Mouse (Mus musculus): ENCODE data around the gene Lsp1. TPM values are rescaled to one million over a fixed set of nuclear protein-coding genes. Genes with fewer than 3 reads are reported as not detected.

Gene Lsp1
- polyA plus RNA-seq, 1 experiment = 48.0 TPM

DNA sequence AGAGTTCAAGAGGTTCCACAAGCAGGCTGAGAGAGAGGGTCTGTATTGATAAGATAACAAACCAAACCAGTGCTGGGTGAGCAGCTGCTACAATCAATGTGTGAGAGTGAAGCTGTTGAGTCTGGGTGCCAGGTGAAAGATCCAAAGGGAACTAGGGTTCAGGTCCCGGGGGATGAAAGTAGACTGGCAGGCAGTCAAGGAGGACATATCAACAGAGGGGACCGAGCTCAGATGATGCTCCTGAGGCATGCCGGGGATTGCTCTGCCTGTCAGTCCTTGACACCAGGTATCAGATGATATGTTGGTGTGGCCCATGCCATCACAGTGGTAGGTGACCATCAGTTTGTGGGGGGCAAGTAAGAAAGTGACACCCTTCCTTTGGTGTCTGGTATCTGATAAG lies 3.8 kb upstream of the Lsp1 start:
- Histone ChIP-seq H3K4me1 (ENCODE audit: control insufficient read depth, insufficient read depth, insufficient read length, low read length) (peaks cover 3% of the 10 kb centered on the region; the same call in 1 of the 2 replicates), H3K36me3 (ENCODE audit: control insufficient read depth, insufficient read depth, low read length) (no peaks in the 10 kb centered on the region), H3K27ac (ENCODE audit: insufficient read depth, low read depth, low read length) (no peak overlapping the region), H3K27me3 (ENCODE audit: control insufficient read depth, insufficient read depth, low read length) (no peaks in the 10 kb centered on the region), H3K4me3 (ENCODE audit: low read depth, low read length) (no peak overlapping the region)
- 51% methylated on average over 3 of the region's 3 CpGs for WGBS
- TF ChIP-seq CTCF (IDR thresholded peaks at IDR 0.05; ENCODE audit: extremely low read depth, insufficient read length, insufficient replicate concordance, low read depth, low read length) (no peak), POLR2A (IDR thresholded peaks at IDR 0.05; ENCODE audit: low read depth, low read length) (no peak)

- peaks cover 3% of the 10 kb centered on the region; the same call in 1 of the 2 replicates for H3K4me1 ChIP-seq (ENCODE audit: control insufficient read depth, insufficient read depth, insufficient read length, low read length)
- 45% methylated on average over 3 of the region's 3 CpGs for WGBS
- TF ChIP-seq POLR2A (IDR thresholded peaks at IDR 0.05; ENCODE audit: low read depth, low read length) (no peak), CTCF (IDR thresholded peaks at IDR 0.05; ENCODE audit: extremely low read depth, insufficient read length, insufficient replicate concordance, low read depth, low read length) (no peak)
- no peak overlapping the region for H3K27ac ChIP-seq (ENCODE audit: insufficient read depth, low read depth, low read length)
- H3K4me3 ChIP-seq (ENCODE audit: low read depth, low read length) = no peak overlapping the region
- no peaks in the 10 kb centered on the region for H3K36me3 ChIP-seq (ENCODE audit: control insufficient read depth, insufficient read depth, low read length)
- no peaks in the 10 kb centered on the region for H3K27me3 ChIP-seq (ENCODE audit: control insufficient read depth, insufficient read depth, low read length)
These were observed 3.3 kb upstream of the Lsp1 start for GRCm38 (mm10) chr7:142457227-142457811.

DNA sequence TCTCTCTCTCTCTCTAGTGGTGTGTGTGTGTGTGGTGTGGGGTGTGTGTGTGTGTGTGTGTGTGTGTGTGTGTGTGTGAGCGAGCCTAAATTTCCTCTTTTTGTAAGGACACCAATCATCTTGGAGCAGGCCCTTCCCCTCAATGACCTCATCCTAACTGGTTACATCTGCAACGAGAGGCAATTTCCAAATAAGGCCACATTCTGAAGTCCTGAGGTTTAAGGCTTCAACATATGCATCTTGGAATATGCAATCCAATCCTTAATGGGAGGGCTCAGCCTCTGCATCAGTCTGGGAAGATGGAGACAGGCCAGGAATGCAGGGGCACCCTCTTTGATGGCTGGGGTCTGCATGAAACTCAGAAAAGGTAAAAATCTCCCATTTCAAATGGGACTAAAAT lies 2.6 kb upstream of the Lsp1 start:
- Histone ChIP-seq H3K4me1 (ENCODE audit: control insufficient read depth, insufficient read depth, insufficient read length, low read length) (peaks cover 3% of the 10 kb centered on the region; the same call in 1 of the 2 replicates), H3K36me3 (ENCODE audit: control insufficient read depth, insufficient read depth, low read length) (no peaks in the 10 kb centered on the region), H3K4me3 (ENCODE audit: low read depth, low read length) (no peak overlapping the region), H3K27ac (ENCODE audit: insufficient read depth, low read depth, low read length) (peak overlapping the region; percentile 60), H3K27me3 (ENCODE audit: control insufficient read depth, insufficient read depth, low read length) (no peaks in the 10 kb centered on the region)
- TF ChIP-seq CTCF (IDR thresholded peaks at IDR 0.05; ENCODE audit: extremely low read depth, insufficient read length, insufficient replicate concordance, low read depth, low read length) (no peak), POLR2A (IDR thresholded peaks at IDR 0.05; ENCODE audit: low read depth, low read length) (no peak)
- WGBS = 42% methylated on average over 2 of the region's 2 CpGs

GRCm38 (mm10) chr7:142458676-142459298 lies 1.8 kb upstream of the Lsp1 start:
- 81% methylated on average over 5 of the region's 5 CpGs for WGBS
- peaks cover 3% of the 10 kb centered on the region; the same call in 1 of the 2 replicates for H3K4me1 ChIP-seq (ENCODE audit: control insufficient read depth, insufficient read depth, insufficient read length, low read length)
- peak overlapping the region; percentile 60; the same call in 1 of the 2 replicates for H3K27ac ChIP-seq (ENCODE audit: insufficient read depth, low read depth, low read length)
- no peaks in the 10 kb centered on the region for H3K27me3 ChIP-seq (ENCODE audit: control insufficient read depth, insufficient read depth, low read length)
- no peaks in the 10 kb centered on the region for H3K36me3 ChIP-seq (ENCODE audit: control insufficient read depth, insufficient read depth, low read length)
- no peak for TF ChIP-seq CTCF (IDR thresholded peaks at IDR 0.05; ENCODE audit: extremely low read depth, insufficient read length, insufficient replicate concordance, low read depth, low read length)
- no peak for TF ChIP-seq POLR2A (IDR thresholded peaks at IDR 0.05; ENCODE audit: low read depth, low read length)
- H3K4me3 ChIP-seq (ENCODE audit: low read depth, low read length) = no peak overlapping the region

DNA sequence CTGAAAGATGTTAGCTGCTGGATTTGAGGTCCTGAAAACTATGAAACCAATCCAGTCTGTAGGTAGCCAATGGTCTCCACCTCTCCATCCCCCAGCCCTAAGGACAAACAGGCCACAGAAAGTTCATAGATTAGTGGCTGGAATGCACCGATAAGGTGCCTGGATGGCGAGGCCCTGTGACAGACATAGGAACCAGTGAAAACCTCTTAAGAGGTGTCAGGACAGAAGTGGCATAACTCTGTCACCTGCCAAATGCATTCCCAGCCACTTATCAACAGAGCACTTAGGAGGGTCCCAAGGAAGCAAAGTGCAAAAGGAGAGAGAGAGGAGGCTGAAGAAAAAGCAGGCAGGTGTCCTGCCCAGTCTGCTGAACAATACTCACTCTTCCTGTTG lies 1.3 kb upstream of the Lsp1 start:
- WGBS = 55% methylated on average over 2 of the region's 2 CpGs
- no peaks in the 10 kb centered on the region for H3K36me3 ChIP-seq (ENCODE audit: control insufficient read depth, insufficient read depth, low read length)
- no peak overlapping the region for H3K4me3 ChIP-seq (ENCODE audit: low read depth, low read length)
- H3K27ac ChIP-seq (ENCODE audit: insufficient read depth, low read depth, low read length) = no peak overlapping the region
- H3K4me1 ChIP-seq (ENCODE audit: control insufficient read depth, insufficient read depth, insufficient read length, low read length) = peaks cover 3% of the 10 kb centered on the region; the same call in 1 of the 2 replicates
- no peak for TF ChIP-seq CTCF (IDR thresholded peaks at IDR 0.05; ENCODE audit: extremely low read depth, insufficient read length, insufficient replicate concordance, low read depth, low read length)
- no peak for TF ChIP-seq POLR2A (IDR thresholded peaks at IDR 0.05; ENCODE audit: low read depth, low read length)
- no peaks in the 10 kb centered on the region for H3K27me3 ChIP-seq (ENCODE audit: control insufficient read depth, insufficient read depth, low read length)

DNA sequence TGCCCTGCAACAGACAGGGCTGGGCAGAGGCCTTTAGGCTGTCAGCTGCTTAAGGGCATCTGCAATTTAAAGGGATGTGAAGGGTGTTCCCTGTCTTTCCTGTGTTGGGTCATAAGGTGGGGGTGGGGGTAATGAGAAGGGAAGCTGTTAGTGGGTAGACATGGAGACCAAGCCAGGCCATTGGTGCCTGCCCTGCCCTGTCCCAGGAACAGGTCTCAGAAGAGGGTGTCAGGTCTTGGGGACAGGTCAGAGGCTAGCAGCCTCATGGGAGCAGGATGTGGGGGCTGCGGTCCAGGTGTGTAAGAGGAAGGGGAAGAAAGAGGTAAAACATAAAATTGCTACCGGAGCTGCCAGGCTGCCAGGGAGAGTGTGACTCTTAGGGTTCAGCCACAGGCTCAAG lies 837 bp downstream of the Lsp1 start:
- no peaks in the 10 kb centered on the region for H3K27me3 ChIP-seq (ENCODE audit: control insufficient read depth, insufficient read depth, low read length)
- peak overlapping the region; percentile 55 for H3K4me3 ChIP-seq (ENCODE audit: low read depth, low read length)
- peak overlapping the region; percentile 8; the same call in 1 of the 2 replicates for H3K27ac ChIP-seq (ENCODE audit: insufficient read depth, low read depth, low read length)
- 78% methylated on average over 2 of the region's 2 CpGs for WGBS
- H3K4me1 ChIP-seq (ENCODE audit: control insufficient read depth, insufficient read depth, insufficient read length, low read length) = peaks cover 3% of the 10 kb centered on the region; the same call in 1 of the 2 replicates
- H3K36me3 ChIP-seq (ENCODE audit: control insufficient read depth, insufficient read depth, low read length) = no peaks in the 10 kb centered on the region
- TF ChIP-seq POLR2A (IDR thresholded peaks at IDR 0.05; ENCODE audit: low read depth, low read length) = no peak

GRCm38 (mm10) chr7:142462190-142462589 lies 1.6 kb downstream of the Lsp1 start:
- peaks cover 3% of the 10 kb centered on the region; the same call in 1 of the 2 replicates for H3K4me1 ChIP-seq (ENCODE audit: control insufficient read depth, insufficient read depth, insufficient read length, low read length)
- no peaks in the 10 kb centered on the region for H3K27me3 ChIP-seq (ENCODE audit: control insufficient read depth, insufficient read depth, low read length)
- peak overlapping the region; percentile 55 for H3K4me3 ChIP-seq (ENCODE audit: low read depth, low read length)
- no peak overlapping the region for H3K27ac ChIP-seq (ENCODE audit: insufficient read depth, low read depth, low read length)
- H3K36me3 ChIP-seq (ENCODE audit: control insufficient read depth, insufficient read depth, low read length) = no peaks in the 10 kb centered on the region
- TF ChIP-seq POLR2A (IDR thresholded peaks at IDR 0.05; ENCODE audit: low read depth, low read length) (no peak), CTCF (IDR thresholded peaks at IDR 0.05; ENCODE audit: extremely low read depth, insufficient read length, insufficient replicate concordance, low read depth, low read length) (no peak)
- 74% methylated on average over 6 of the region's 6 CpGs for whole genome bisulfite sequencing

Data from small intestine, adult 2 months (tissue).